Mouse (Mus musculus): Measurements from ENCODE around the gene Gm45623. TPM values are rescaled to one million over a fixed set of nuclear protein-coding genes. Genes with fewer than 3 reads are reported as not detected.

Gene Gm45623
- polyA plus RNA-seq, 1 experiment from 2014 or later = 4.5 TPM

DNA sequence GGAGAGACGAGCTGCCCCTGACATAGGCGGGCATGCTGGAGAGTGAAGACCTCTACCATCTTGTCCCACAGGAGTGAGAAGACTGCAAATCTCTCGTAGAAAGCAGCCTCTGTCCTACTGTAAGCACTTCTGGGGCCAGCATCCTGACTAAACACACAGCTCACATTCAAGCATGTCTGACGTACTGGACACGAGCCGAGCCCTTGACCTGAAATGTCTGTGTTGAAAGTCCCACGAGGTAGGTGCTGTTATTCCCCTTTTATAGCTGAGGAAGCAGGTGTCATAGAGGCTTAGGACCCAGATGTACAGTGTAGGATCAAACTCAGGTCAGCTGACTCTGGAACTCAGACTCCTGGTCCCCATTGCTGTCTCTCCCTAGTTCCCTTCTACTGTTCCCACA lies 4.2 kb downstream of the Gm45623 start:
- no peaks in the 10 kb centered on the region for H3K9me3 ChIP-seq (ENCODE audit: control insufficient read depth, low read depth, low read length)
- peak overlapping the region; percentile 2; the same call in 1 of the 2 replicates for H3K4me2 ChIP-seq (replicated peaks; ENCODE audit: low read depth, low read length)
- no peak overlapping the region for H3K4me3 ChIP-seq (ENCODE audit: low read depth, low read length)
- peaks cover 12% of the 10 kb centered on the region; the same call in 1 of the 2 replicates for H3K27me3 ChIP-seq (ENCODE audit: control insufficient read depth, insufficient read depth, low read length)
- ATAC-seq (ENCODE audit: insufficient number of reproducible peaks, insufficient read depth, low FRiP score, low read depth) = no peak
- H3K36me3 ChIP-seq (ENCODE audit: control insufficient read depth, insufficient read depth, low read length) = no peaks in the 10 kb centered on the region
- H3K9ac ChIP-seq (replicated peaks; ENCODE audit: low read depth, low read length) = no peak overlapping the region
- peaks cover 13% of the 10 kb centered on the region; the same call in 1 of the 2 replicates for H3K4me1 ChIP-seq (ENCODE audit: control insufficient read depth, insufficient read depth, low read length)
- no peak overlapping the region for H3K27ac ChIP-seq (ENCODE audit: low read length)
- WGBS = 70% methylated on average over 7 of the region's 7 CpGs

GRCm38 (mm10) chr13:56747554-56747953 lies 6.1 kb downstream of the Gm45623 start:
- no peak overlapping the region for H3K9ac ChIP-seq (replicated peaks; ENCODE audit: low read depth, low read length)
- H3K27me3 ChIP-seq (ENCODE audit: control insufficient read depth, insufficient read depth, low read length) = no peaks in the 10 kb centered on the region
- H3K4me1 ChIP-seq (ENCODE audit: control insufficient read depth, insufficient read depth, low read length) = peaks cover 4% of the 10 kb centered on the region; the same call in 1 of the 2 replicates
- WGBS = 50% methylated on average over 8 of the region's 8 CpGs
- peak overlapping the region; percentile 2; the same call in 1 of the 2 replicates for H3K4me2 ChIP-seq (replicated peaks; ENCODE audit: low read depth, low read length)
- peak overlapping the region; percentile 55 for H3K27ac ChIP-seq (ENCODE audit: low read length)
- no peaks in the 10 kb centered on the region for H3K9me3 ChIP-seq (ENCODE audit: control insufficient read depth, low read depth, low read length)
- H3K4me3 ChIP-seq (ENCODE audit: low read depth, low read length) = no peak overlapping the region
- peak; percentile 76 for ATAC-seq (ENCODE audit: insufficient number of reproducible peaks, insufficient read depth, low FRiP score, low read depth)
- peaks cover under 1% of the 10 kb centered on the region; the same call in 1 of the 2 replicates for H3K36me3 ChIP-seq (ENCODE audit: control insufficient read depth, insufficient read depth, low read length)

- peaks cover 4% of the 10 kb centered on the region; the same call in 1 of the 2 replicates for H3K4me1 ChIP-seq (ENCODE audit: control insufficient read depth, insufficient read depth, low read length)
- 0 out of 2 replicates have a peak overlapping the region, but pooled peaks have one; percentile 5 for H3K4me2 ChIP-seq (replicated peaks; ENCODE audit: low read depth, low read length)
- no peak overlapping the region for H3K9ac ChIP-seq (replicated peaks; ENCODE audit: low read depth, low read length)
- no peaks in the 10 kb centered on the region for H3K27me3 ChIP-seq (ENCODE audit: control insufficient read depth, insufficient read depth, low read length)
- H3K36me3 ChIP-seq (ENCODE audit: control insufficient read depth, insufficient read depth, low read length) = peaks cover 5% of the 10 kb centered on the region; the same call in 1 of the 2 replicates
- ATAC-seq (ENCODE audit: insufficient number of reproducible peaks, insufficient read depth, low FRiP score, low read depth) = peak; percentile 4; the same call in 1 of the 2 replicates
- no peak overlapping the region for H3K4me3 ChIP-seq (ENCODE audit: low read depth, low read length)
- H3K9me3 ChIP-seq (ENCODE audit: control insufficient read depth, low read depth, low read length) = no peaks in the 10 kb centered on the region
- H3K27ac ChIP-seq (ENCODE audit: low read length) = peak overlapping the region; percentile 55; the same call in 1 of the 2 replicates
- 59% methylated on average over 10 of the region's 10 CpGs for WGBS
Measured at GRCm38 (mm10) chr13:56746739-56747532, 6.7 kb downstream of the Gm45623 start.

- H3K4me2 ChIP-seq (replicated peaks; ENCODE audit: low read depth, low read length) = no peak overlapping the region
- WGBS = 63% methylated on average over 6 of the region's 6 CpGs
- ATAC-seq (ENCODE audit: insufficient number of reproducible peaks, insufficient read depth, low FRiP score, low read depth) = no peak
- H3K9me3 ChIP-seq (ENCODE audit: control insufficient read depth, low read depth, low read length) = no peaks in the 10 kb centered on the region
- peaks cover 27% of the 10 kb centered on the region for H3K36me3 ChIP-seq (ENCODE audit: control insufficient read depth, insufficient read depth, low read length)
- no peaks in the 10 kb centered on the region for H3K27me3 ChIP-seq (ENCODE audit: control insufficient read depth, insufficient read depth, low read length)
- H3K4me3 ChIP-seq (ENCODE audit: low read depth, low read length) = no peak overlapping the region
- H3K9ac ChIP-seq (replicated peaks; ENCODE audit: low read depth, low read length) = no peak overlapping the region
- peaks cover 4% of the 10 kb centered on the region; the same call in 1 of the 2 replicates for H3K4me1 ChIP-seq (ENCODE audit: control insufficient read depth, insufficient read depth, low read length)
- peak overlapping the region; percentile 10; the same call in 1 of the 2 replicates for H3K27ac ChIP-seq (ENCODE audit: low read length)
Measured at GRCm38 (mm10) chr13:56742325-56742901, 11.2 kb downstream of the Gm45623 start.

DNA sequence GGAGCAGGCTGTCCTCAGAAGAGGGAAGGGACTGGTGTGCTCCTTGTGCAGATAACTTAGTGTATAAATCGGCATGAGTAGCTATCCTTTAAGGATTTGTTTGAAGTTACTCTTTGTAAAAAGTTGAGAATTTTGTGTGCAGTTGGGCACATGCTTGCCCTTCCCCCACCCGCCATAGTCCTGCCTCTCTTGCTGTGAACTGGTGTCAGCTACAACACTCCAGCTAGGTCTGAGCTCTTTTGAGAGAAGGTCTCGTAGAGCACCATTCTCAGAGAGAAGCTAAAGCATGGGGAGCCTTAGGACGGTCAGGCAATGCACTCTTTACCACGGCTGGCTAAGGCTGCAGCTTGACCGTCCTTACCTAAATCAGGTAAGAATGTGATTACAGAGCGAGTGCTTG lies 11.9 kb downstream of the Gm45623 start:
- 82% methylated on average over 7 of the region's 7 CpGs for WGBS
- Histone ChIP-seq H3K4me1 (ENCODE audit: control insufficient read depth, insufficient read depth, low read length) (peaks cover 4% of the 10 kb centered on the region; the same call in 1 of the 2 replicates), H3K9ac (replicated peaks; ENCODE audit: low read depth, low read length) (no peak overlapping the region), H3K27me3 (ENCODE audit: control insufficient read depth, insufficient read depth, low read length) (no peaks in the 10 kb centered on the region), H3K9me3 (ENCODE audit: control insufficient read depth, low read depth, low read length) (no peaks in the 10 kb centered on the region), H3K36me3 (ENCODE audit: control insufficient read depth, insufficient read depth, low read length) (peaks cover 33% of the 10 kb centered on the region), H3K4me3 (ENCODE audit: low read depth, low read length) (no peak overlapping the region), H3K27ac (ENCODE audit: low read length) (no peak overlapping the region), H3K4me2 (replicated peaks; ENCODE audit: low read depth, low read length) (no peak overlapping the region)
- ATAC-seq (ENCODE audit: insufficient number of reproducible peaks, insufficient read depth, low FRiP score, low read depth) = no peak

DNA sequence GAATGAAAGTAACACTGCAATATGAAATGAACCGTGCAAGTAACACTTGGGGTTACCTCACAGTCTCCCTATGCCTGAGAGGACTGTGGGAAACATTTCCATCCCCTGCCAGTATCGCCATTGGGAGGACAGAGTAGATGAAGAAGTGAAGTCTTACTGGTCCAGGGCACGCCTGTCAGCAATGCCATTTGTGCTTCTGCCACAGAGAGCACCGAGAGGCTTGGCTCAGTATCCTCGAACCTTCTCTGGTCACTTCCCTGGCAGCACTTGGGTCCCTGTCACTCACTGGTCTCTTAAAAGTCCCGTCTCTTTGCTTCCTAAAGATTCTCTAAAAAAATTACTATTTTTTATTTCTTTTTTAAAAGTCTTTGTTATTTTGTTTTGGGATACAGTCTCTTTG lies 13.1 kb downstream of the Gm45623 start:
- no peak overlapping the region for H3K4me3 ChIP-seq (ENCODE audit: low read depth, low read length)
- no peaks in the 10 kb centered on the region for H3K27me3 ChIP-seq (ENCODE audit: control insufficient read depth, insufficient read depth, low read length)
- H3K4me1 ChIP-seq (ENCODE audit: control insufficient read depth, insufficient read depth, low read length) = peaks cover 4% of the 10 kb centered on the region; the same call in 1 of the 2 replicates
- no peak overlapping the region for H3K9ac ChIP-seq (replicated peaks; ENCODE audit: low read depth, low read length)
- H3K9me3 ChIP-seq (ENCODE audit: control insufficient read depth, low read depth, low read length) = no peaks in the 10 kb centered on the region
- WGBS = 84% methylated on average over 6 of the region's 6 CpGs
- no peak for ATAC-seq (ENCODE audit: insufficient number of reproducible peaks, insufficient read depth, low FRiP score, low read depth)
- H3K4me2 ChIP-seq (replicated peaks; ENCODE audit: low read depth, low read length) = no peak overlapping the region
- H3K36me3 ChIP-seq (ENCODE audit: control insufficient read depth, insufficient read depth, low read length) = peaks cover 44% of the 10 kb centered on the region
- H3K27ac ChIP-seq (ENCODE audit: low read length) = no peak overlapping the region

GRCm38 (mm10) chr13:56739556-56739955 lies 14.1 kb downstream of the Gm45623 start:
- H3K27me3 ChIP-seq (ENCODE audit: control insufficient read depth, insufficient read depth, low read length) = no peaks in the 10 kb centered on the region
- no peak overlapping the region for H3K9ac ChIP-seq (replicated peaks; ENCODE audit: low read depth, low read length)
- no peak overlapping the region for H3K27ac ChIP-seq (ENCODE audit: low read length)
- H3K4me3 ChIP-seq (ENCODE audit: low read depth, low read length) = no peak overlapping the region
- ATAC-seq (ENCODE audit: insufficient number of reproducible peaks, insufficient read depth, low FRiP score, low read depth) = no peak
- H3K4me2 ChIP-seq (replicated peaks; ENCODE audit: low read depth, low read length) = no peak overlapping the region
- H3K4me1 ChIP-seq (ENCODE audit: control insufficient read depth, insufficient read depth, low read length) = peaks cover 4% of the 10 kb centered on the region; the same call in 1 of the 2 replicates
- no peaks in the 10 kb centered on the region for H3K9me3 ChIP-seq (ENCODE audit: control insufficient read depth, low read depth, low read length)
- H3K36me3 ChIP-seq (ENCODE audit: control insufficient read depth, insufficient read depth, low read length) = peaks cover 46% of the 10 kb centered on the region
- WGBS = 91% methylated on average over 5 of the region's 5 CpGs

GRCm38 (mm10) chr13:56735212-56735875 lies 18.3 kb downstream of the Gm45623 start:
- no peak for ATAC-seq (ENCODE audit: insufficient number of reproducible peaks, insufficient read depth, low FRiP score, low read depth)
- Histone ChIP-seq H3K4me2 (replicated peaks; ENCODE audit: low read depth, low read length) (no peak overlapping the region), H3K4me1 (ENCODE audit: control insufficient read depth, insufficient read depth, low read length) (no peaks in the 10 kb centered on the region), H3K4me3 (ENCODE audit: low read depth, low read length) (no peak overlapping the region), H3K9me3 (ENCODE audit: control insufficient read depth, low read depth, low read length) (no peaks in the 10 kb centered on the region), H3K27ac (ENCODE audit: low read length) (no peak overlapping the region), H3K9ac (replicated peaks; ENCODE audit: low read depth, low read length) (no peak overlapping the region), H3K27me3 (ENCODE audit: control insufficient read depth, insufficient read depth, low read length) (no peaks in the 10 kb centered on the region), H3K36me3 (ENCODE audit: control insufficient read depth, insufficient read depth, low read length) (peaks cover 78% of the 10 kb centered on the region)
- WGBS = 44% methylated on average over 6 of the region's 6 CpGs
